Mouse (Mus musculus): ENCODE measurements around the gene Lmbr1l.
"Not testable (repeated sequence)": the region's sequence is repeated elsewhere in the genome, so short reads cannot be mapped to it uniquely, and the experiment has no call there.

Lmbr1l gene

GRCm38 (mm10) chr15:98917538-98918498, at the start of gene Lmbr1l:
TSS of gene Lmbr1l (minus strand) at chr15:98918231.
- peak; percentile 100 for DNase-seq (ENCODE audit: low spot score)

- DNase-seq (ENCODE audit: low spot score): no peak
Measured at GRCm38 (mm10) chr15:98959531-98959930, 41.5 kb upstream of the Lmbr1l start.

GRCm38 (mm10) chr15:98958901-98959420, 40.9 kb upstream of the Lmbr1l start:
- no peak for DNase-seq (ENCODE audit: low spot score)

GRCm38 (mm10) chr15:98957475-98957874, 39.4 kb upstream of the Lmbr1l start:
- DNase-seq (ENCODE audit: low spot score): no peak

GRCm38 (mm10) chr15:98956000-98956399, 38.0 kb upstream of the Lmbr1l start:
- DNase-seq (ENCODE audit: low spot score): no peak

- DNase-seq (ENCODE audit: low spot score): no peak
Measured at GRCm38 (mm10) chr15:98955324-98955723, 37.3 kb upstream of the Lmbr1l start.

GRCm38 (mm10) chr15:98954425-98955253, 36.6 kb upstream of the Lmbr1l start:
- DNase-seq (ENCODE audit: low spot score): peak; percentile 76

- DNase-seq (ENCODE audit: low spot score): peak; percentile 99
Measured at GRCm38 (mm10) chr15:98953401-98954356, 35.6 kb upstream of the Lmbr1l start, which contains the start of the genes Gm49450 and Tuba1a. TSS of gene Gm49450 (minus strand) at chr15:98953551. TSS of gene Tuba1a (minus strand) at chr15:98953703.

GRCm38 (mm10) chr15:98952751-98953400, 34.8 kb upstream of the Lmbr1l start:
- DNase-seq (ENCODE audit: low spot score): peak; percentile 88

- DNase-seq (ENCODE audit: low spot score): peak; percentile 42
Measured at GRCm38 (mm10) chr15:98952063-98952455, 34.0 kb upstream of the Lmbr1l start.

- DNase-seq (ENCODE audit: low spot score): not testable (repeated sequence)
Measured at GRCm38 (mm10) chr15:98951122-98952062, 33.4 kb upstream of the Lmbr1l start.

GRCm38 (mm10) chr15:98949607-98949892, 31.5 kb upstream of the Lmbr1l start:
- no peak for DNase-seq (ENCODE audit: low spot score)

- DNase-seq (ENCODE audit: low spot score): no peak
Measured at GRCm38 (mm10) chr15:98948857-98949606, 31.0 kb upstream of the Lmbr1l start.

GRCm38 (mm10) chr15:98948382-98948781, 30.4 kb upstream of the Lmbr1l start:
- DNase-seq (ENCODE audit: low spot score): no peak

GRCm38 (mm10) chr15:98947884-98948283, 29.9 kb upstream of the Lmbr1l start:
- DNase-seq (ENCODE audit: low spot score): no peak

- no peak for DNase-seq (ENCODE audit: low spot score)
Measured at GRCm38 (mm10) chr15:98943133-98943532, 25.1 kb upstream of the Lmbr1l start.

GRCm38 (mm10) chr15:98942081-98942480, 24.1 kb upstream of the Lmbr1l start:
- no peak for DNase-seq (ENCODE audit: low spot score)

GRCm38 (mm10) chr15:98941539-98941938, 23.5 kb upstream of the Lmbr1l start:
- no peak for DNase-seq (ENCODE audit: low spot score)

GRCm38 (mm10) chr15:98940816-98941215, 22.8 kb upstream of the Lmbr1l start:
- DNase-seq (ENCODE audit: low spot score): no peak

Data from embryo, embryonic 10.5 days (tissue).